Mouse (Mus musculus): ENCODE measurements around the gene Cmip.
A peak's percentile ranks its signal among the peaks of the same experiment; 100 is the strongest.

Cmip gene

DNA sequence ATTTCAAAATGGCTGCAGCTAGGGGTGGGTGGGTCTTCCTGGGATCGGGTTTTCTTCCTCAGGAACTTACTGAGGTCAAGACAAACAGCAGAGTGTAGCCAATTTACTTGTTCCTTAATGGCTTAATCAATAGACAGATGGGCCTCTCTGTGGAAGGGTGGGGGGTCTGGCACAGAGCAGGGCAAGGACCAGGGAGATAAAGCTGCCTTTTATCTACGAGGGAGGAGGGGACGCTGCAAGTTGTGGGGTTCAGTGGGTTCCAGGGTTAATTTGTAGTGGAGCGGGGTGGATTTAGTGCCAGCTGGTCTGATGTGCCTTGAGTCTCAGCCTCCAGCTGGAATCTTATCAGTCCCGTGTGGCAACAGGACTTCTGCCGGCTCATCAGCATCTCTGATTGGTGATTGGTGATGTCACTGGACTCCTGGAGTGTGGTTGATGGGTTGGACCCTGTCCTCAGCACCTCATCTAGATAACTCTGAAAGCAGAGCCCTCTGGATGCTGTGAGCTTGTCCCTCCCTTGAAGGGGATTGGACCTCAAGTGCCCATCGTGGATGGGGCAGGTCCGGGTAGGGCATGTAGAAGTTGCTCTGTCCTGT, 65.9 kb downstream of the Cmip start:
- DNase-seq (ENCODE audit: low spot score in 2 of 2): no peak

DNA sequence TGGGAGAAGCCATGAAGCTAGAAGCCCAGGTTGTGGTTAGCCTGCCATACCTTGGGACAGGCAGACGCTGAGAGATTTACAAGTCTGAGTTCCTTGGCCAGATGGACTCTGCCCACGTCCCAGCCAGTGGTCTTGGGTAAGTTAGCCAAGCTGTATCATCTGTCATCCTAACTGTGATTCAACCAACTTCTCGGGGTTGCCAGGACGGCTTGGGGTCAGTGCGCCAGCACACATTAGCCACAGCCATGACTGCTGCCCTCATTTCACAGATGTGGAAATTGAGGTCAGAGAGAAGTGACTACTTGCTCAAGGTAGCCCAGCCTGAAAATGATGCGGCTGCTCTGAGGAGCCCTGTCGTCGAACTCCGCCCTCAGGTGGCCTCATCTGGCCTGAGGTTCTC, 68.0 kb downstream of the Cmip start:
- no peak for DNase-seq (ENCODE audit: low spot score in 2 of 2)

DNA sequence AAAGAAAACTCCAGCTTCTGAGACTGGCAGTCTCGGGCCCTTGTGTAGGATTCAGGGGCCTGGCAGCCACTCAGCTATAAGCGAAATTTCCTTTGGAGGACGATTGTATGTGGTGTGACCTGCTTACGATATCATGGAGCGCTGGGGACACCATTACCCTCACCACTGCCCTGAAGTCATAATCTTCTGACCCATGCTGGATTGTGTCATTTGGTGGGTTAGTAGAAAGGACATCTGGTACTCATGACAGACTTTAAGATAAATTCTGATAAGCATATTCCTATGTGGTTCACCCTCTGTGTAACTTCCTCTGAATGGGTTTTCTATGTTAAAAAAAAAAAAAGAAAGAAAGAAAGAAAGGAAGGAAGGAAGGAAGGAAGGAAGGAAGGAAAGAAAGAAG, 69.9 kb downstream of the Cmip start:
- no peak for DNase-seq (ENCODE audit: low spot score in 2 of 2)

DNA sequence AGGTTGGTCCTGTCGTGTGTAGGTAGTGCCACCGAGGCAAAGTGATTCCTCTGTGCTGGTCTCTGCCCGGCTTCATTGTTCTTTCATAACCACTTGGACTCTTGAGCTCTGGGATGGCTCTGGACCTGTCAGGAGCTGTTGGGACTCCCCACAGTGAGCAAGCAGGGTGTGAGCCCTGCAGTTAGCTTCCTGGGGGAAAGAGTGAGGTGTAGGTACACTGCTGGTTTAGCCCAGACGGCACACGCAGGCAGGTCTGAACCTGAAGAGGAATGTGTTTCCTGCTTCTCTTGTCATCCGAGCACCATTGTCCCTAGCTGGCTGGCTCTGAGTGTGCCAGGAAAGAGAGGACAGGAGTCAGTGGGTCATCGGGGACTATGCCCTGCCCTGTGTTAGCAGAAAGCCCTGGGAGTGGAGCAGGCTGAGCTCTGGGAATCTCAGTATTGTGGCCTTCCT, 70.5 kb downstream of the Cmip start:
- no peak for DNase-seq (ENCODE audit: low spot score in 2 of 2)

DNA sequence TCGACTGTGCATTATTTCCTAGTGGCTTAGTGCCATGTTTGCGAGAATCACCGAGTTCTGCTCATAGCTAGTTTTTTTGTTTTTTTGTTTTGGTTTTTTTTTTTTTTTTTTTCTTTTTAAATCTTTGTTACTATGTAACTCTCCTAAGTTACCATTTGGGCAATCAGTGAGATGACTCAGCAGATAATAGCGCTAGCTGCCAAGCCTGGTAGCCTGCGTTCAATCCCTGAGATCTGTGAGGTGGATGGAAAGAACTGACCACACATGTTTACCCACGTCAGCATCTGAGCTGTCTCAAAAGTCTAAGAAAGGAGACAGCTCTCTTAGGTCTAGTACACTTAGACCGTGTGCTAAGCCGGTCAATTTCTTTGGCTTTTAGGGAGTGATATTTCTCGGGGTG, 71.9 kb downstream of the Cmip start:
- no peak for DNase-seq (ENCODE audit: low spot score in 2 of 2)

DNA sequence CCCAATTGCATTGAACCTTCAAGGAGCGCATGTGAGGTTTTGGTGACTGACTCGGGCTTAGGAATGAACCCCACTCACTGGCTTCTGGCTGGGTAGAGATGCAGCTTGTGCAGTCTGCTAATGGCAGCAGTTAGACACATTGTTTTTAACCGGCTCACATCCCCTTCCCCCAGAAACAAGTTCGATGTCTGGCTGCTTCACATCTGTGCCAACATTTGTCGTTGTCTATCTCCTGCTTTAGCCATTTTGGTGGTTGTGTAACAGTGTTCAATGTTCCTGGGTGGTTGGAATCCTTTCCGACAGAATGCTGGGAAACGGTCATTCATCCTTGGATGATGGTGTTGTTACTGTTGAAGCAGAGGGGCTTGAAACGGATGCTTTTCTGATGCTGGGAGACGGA, 72.3 kb downstream of the Cmip start:
- DNase-seq (ENCODE audit: low spot score in 2 of 2): no peak

DNA sequence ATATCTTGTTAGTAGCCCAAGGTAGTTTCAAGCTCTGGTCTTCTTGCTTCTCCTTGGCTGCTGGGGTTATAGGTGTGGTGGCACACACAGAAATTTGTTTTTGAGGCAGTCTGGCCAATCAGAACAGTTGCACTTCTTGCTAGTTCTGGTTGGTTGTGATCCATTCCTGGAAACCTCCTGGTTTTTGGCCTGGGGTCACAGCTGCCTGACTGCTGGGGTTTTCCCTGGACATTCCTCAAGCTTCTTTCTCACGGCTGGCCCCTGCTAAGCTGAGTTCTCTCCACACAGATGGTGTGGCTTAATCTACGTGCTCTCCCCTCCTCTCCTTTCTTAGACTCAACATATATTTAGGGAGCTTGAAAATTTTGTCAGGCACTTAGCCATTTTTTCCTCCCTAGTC, 73.0 kb downstream of the Cmip start:
- DNase-seq (ENCODE audit: low spot score in 2 of 2): no peak

DNA sequence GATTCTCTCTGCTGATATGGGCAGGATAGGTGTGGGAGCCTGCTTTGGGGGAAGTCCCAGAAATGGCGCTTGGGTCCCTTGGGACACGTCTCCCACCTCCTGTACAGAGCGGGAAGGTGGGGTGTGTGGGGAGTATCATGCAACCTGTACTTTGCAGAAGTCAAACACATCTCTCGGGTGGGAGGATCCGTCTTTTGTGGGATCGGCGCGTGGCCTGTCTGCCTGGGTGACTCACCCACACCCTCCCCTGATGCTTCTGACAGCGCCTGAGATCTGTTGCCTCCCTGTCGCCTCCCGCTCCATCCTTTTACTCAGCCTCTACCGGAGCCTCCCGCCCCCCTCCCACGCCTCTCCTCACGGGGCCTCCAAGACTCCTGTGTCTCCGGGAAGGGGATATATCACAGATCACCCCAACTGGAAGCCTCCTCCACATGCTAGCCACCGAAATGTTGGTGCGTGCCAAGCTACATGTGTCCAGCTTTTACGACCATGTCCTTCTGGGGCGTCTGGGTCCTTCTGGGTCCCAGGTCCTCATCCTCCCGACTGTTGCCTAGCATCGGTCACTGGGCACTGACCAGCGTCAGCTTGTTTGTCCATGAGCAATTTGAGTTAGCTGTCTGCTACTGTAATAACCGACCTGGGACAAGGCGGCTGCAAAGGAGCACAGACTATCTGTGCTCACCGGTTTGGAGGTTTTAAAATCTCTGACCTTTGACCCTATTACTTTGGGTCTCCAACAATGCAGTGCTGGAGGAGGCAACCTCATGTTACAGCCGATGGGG, 75.6 kb downstream of the Cmip start:
- no peak for DNase-seq (ENCODE audit: low spot score in 2 of 2)

DNA sequence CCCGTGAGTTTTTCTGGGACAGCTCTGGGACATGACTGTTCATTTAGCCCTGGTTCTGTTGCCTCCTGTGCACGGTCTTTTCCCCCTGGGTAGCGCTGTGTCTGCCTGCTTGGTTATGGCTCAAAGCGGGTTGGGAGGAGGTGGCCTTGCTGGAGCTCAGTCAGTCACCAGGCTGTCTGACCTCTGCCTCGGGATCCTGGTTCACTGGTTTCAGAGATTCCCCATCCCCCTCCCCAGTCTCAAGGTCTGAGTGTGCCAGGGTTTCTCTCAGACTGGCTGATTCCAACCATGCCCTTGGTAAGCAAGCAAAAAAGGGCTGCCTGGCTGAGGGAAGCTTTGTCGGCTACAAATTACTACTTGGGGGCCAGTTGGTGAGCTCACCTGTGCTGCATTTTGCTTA, 76.8 kb downstream of the Cmip start:
- no peak for DNase-seq (ENCODE audit: low spot score in 2 of 2)

DNA sequence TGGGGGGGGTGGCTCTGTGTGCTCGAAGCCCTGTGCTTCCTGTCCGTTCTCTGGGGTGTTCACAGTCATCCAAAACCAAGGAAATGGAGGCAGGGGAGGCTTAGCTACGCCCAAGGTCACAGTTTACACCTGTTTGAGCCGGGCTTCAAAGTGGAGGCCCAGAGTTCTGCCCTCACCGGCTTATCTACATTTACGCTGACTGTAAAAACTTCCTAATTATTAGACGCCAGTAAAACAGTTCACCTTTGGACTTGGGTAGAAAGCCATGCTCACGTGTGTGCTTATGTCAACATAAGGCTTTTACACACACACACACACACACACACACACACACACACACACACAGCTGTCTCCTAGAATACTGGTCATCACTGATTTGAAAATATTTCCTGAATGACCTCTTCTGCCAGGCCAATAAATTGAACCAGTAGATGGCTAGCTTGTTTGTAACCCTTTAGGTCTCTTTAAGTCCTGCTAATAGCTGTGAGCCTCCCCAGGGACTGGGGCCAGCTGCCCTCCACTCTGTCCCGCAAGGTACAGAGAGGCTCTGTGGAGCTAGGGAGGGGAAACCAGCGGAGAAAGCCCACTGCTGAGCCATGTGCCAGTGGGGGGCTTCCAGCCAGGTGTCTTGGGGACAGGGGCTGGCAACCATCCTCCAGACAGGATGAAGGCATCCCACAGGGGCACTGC, 77.3 kb downstream of the Cmip start:
- DNase-seq (ENCODE audit: low spot score in 2 of 2): no peak

DNA sequence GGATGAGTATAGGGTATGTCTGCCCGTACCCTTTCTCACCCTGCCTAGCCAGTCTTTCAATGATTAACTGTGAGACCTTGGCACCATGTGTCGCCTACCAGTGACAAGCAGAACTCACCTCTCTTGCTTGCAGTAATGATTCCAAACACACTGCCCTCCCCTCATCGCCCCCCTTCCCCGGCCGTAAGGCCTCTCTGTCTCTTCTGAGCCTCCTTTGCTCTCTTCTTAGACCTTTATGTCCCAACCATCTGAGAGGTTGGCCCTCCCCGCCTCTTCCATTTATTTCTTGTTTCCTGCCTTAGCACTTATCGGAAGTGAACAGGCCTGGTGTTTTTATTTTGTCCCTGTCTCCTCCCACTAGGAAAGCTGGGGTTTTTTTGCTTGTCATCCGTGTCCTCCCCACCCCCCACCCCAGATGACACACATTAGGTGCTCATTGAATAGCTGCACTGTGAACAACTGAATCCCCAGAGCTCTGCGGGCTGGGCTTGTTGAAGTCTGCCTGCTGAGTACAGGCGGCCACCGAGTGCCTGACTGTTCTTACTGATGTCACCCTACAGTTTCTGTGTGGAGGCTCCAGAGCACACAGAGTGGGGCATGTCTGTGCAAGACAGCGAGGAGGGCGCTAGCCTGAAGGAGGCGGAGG, 78.0 kb downstream of the Cmip start:
- DNase-seq (ENCODE audit: low spot score in 2 of 2): no peak

DNA sequence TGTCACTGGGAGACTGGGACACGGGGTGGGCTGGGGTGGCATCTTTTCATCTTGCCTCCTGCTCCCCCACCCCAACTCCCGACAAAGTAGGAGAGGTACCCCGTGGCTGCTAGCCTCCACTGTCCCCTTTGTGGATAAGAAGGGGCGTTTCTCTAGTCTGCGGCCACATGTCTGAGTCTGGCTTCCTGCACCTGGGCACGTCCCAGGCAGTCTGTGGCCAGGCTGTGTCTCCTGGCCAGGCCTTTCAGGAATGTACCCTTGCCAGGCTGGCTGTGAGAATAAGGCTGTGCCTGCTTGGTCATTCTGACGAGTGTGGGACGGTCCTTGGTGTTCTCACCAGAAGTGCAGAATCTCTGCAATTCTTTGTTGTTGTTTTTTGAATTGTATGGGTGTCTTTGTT, 78.6 kb downstream of the Cmip start:
- no peak for DNase-seq (ENCODE audit: low spot score in 2 of 2)

DNA sequence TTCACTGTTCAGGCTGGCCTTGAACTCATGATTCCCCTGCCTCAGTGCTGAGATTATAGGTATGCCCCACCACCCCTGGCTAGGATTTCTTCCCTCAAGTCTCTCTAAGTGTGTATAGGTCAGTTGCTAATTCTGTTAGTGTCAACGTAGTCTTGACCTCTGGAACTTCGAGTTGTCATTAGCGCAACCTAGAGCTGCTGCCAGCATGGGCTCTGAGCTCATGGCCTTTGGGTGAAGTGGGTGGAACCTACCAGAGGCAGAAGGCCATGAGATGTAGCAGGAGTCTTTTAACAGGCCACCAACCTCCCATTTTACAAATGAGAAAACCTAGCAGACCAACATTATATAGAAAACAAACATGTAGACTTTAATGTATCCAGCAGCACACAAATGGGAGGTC, 80.3 kb downstream of the Cmip start:
- no peak for DNase-seq (ENCODE audit: low spot score in 2 of 2)

DNA sequence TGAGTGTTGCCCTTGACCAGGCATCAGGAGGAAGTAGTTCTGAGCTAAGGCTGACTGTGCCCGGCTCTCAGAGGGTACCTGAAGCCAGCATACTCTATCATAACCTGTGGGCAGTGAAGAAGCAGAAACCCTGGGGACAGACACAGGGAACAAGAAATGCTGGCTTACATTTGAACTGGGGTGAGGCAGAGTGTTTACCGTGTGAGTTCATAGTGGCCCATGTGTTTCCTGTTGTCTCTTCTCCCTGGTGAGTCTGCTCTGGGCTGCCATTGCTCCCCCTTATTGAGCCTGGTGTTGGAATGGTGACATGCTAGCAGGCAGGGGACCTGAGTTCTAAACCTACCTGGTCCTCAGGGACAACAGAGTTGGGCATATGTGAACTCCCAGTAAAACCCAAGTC, 81.8 kb downstream of the Cmip start:
- no peak for DNase-seq (ENCODE audit: low spot score in 2 of 2)

DNA sequence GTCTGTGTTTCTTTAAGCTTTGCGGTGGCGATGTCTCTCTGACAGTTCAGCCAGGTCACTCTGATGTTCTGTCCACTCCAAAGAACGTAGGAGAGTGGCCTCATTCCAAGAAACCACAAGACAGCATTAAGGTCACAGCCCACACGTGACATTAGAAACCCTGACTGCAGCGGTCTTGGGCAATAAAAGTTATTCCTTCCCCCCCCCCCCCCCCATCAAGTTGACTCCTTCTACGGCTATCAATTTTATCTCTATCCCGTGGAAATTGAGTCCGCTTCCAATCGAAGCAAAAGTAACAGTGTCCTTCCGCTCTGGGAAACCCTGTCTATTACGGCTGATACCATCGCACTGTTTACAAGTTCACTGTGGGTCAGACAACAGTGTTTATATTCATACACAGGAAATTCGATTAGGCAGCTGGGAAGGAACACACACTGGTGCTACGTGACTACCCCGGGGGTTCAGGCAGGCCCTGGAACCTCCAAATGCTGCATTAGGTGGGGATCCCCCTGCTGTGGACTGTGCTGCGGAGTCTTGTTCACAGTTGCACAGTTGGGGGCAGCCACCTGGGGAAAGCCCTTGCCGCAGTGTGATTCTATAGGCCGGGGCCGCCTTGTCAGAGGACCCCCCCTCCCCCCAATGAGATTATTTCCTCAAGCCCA, 82.6 kb downstream of the Cmip start:
- no peak for DNase-seq (ENCODE audit: low spot score in 2 of 2)

DNA sequence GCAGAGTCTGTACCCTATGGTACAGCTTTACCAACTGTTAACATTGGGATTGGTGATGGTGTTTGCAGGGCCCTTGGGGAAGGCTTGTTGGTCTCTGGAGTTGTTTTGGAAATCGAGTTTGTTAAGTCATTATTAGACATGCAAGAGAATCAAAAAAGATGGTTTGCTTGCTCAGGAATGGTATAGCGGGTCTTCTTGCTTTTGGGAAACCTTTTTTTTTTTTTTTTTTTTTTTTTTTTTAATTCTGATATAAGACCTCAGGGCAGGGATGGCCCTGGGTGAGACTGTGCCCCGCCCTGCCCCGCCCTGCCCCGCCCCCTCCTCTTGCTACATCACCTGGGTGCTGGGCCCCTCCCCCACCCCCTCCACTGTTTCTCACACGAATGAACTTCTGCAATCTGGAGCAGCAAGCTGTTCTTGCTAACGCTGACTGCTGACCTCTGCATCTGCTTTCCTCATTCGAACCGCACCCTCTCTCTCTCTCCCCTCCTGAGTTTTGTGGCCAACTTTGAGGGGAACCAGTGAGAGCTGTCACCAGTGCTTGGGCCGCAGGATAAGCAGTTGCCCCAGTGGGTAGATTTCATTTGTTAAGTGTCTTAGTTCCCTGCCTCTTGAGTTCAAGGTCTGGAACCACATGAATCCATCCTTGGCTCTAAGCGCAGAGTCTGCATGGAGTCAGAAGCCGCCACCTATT, 83.2 kb downstream of the Cmip start:
- peak; percentile 70 to 72 for DNase-seq (ENCODE audit: low spot score in 2 of 2)

DNA sequence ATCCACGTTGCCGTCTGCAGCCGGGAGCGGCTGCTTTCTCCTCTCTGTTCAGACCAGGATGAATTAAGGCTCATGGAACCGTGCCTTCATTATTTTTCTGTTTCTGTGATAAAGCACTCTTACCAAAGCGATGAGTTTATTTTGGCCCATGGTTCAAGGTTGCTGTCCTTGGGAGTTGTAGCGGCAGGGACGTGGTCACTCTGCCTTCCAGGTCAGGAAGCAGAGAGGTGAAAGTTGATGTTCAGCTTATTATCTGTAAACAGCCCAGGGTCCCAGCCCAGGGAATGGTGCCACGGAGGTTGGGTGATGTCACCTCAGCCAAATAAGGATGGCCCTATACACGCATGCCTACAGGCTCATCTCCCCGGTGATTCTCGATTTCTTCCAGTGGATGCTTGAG, 83.9 kb downstream of the Cmip start:
- no peak for DNase-seq (ENCODE audit: low spot score in 2 of 2)

DNA sequence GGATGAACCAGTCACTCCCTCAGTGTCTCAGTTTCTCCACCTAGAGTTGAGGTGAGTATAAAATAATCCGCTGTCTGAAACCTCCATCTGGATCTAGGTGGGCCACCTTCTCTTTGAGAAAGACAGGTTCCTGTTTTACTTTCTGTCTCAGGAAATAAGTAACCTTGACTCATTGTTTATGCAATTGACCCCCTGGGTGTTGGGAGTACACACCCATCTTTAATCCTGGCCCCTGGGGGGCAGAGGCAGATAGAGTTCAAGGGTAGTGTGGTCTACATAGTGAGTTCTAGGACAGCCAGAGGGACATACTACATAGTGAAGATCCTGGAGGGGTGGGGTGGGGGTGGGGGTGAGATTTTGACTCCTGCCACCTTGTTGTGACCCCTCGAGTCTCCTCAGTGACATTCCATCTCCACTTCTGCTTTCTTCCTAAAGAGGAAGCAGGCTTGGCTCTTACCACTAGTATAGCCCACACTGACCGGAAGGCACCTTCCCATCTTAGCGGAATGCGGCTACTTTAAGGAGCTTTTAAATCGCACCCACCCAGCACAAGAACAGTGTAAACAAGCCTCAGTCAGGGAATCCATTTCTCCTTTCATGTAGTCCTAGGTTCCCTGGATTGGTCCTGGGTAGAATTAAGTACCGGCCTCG, 86.0 kb downstream of the Cmip start:
- no peak for DNase-seq (ENCODE audit: low spot score in 2 of 2)

DNA sequence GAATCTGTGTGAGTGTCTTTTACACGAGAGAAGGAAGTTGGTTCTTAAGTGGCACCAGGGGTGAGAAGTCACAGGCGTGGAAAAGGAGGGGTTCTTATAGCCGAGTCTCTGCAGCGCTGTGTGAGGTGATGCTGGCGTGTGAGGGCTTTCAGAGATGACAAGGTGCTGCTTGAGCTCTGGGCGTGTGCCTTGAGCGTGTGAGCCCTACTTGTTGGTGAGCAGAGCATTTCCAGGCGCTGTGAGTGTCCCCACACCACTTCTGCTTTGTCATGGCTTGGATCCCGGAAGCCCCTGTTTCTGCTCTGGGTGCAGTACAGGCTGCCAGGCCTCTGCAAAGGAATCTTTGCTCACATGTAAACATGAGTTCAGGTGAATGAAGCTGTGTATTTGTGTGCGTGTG, 86.6 kb downstream of the Cmip start:
- DNase-seq (ENCODE audit: low spot score in 2 of 2): peak in 1 of 2 experiments; percentile 38

DNA sequence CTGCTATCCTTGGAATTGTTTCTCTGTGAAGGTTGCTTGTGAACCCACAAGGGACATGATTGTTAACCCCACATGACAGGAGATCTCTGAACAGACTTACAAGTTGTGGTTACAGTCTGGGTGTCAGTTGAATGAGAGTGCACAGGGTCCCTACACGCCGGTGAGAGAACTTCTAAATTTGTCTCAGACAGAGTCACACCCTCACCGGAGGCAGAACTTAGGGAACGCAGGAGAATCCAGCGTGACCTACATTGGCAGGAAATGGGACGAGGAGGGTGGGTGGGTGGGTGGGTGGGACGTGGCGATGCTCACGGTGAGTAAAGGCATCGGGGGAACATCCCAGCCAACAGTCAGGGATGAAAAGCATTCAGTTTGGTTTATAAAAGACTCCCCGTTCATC, 88.0 kb downstream of the Cmip start:
- no peak for DNase-seq (ENCODE audit: low spot score in 2 of 2)

DNA sequence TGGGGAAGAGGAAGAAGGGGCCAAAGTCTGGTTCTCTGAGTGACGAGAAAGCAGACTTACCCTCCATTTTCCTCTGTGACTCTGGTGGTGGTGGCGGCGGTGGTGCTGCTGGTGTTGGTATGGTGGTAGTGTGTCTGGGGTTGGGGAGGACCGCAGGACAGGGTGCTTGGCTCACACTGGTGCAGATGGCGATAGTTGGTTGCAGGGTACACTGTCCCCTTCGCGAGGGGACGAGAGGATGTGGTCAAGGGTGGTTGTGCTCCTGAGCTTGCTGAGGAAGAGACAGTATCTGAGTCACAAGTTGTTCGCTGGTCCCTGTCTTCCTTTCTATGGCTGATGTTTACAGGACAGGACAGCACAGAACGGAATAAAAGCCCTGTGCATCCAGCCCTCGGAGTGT, 88.5 kb downstream of the Cmip start:
- no peak for DNase-seq (ENCODE audit: low spot score in 2 of 2)

All from spleen, postnatal 36 days (tissue).